Mouse (Mus musculus) B cell, adult 2 months (primary cell): ENCODE results near the gene Pkhd1.
"Not testable (repeated sequence)": the region's sequence is repeated elsewhere in the genome, so short reads cannot be mapped to it uniquely, and the experiment has no call there.

ENCODE experiments used
- DNase-seq, 2 experiments: peaks; one replicate each; pipeline ENCODE4 v3.0.0; 2022

Pkhd1 gene

GRCm38 (mm10) chr1:20260403-20260802 is 357.5 kb downstream of the Pkhd1 start:
- no peak for DNase-seq

GRCm38 (mm10) chr1:20248169-20248568 is 369.7 kb downstream of the Pkhd1 start:
- DNase-seq, result no peak

GRCm38 (mm10) chr1:20216681-20217080 is 401.2 kb downstream of the Pkhd1 start:
- no peak for DNase-seq

GRCm38 (mm10) chr1:20190444-20190843 is 427.4 kb downstream of the Pkhd1 start:
- DNase-seq, result no peak

- DNase-seq, result no peak
Measured at GRCm38 (mm10) chr1:20180157-20180556, 437.7 kb downstream of the Pkhd1 start.

GRCm38 (mm10) chr1:20171199-20171598 is 446.7 kb downstream of the Pkhd1 start:
- no peak for DNase-seq

- not testable (repeated sequence) for DNase-seq
Measured at GRCm38 (mm10) chr1:20150627-20151026, 467.2 kb downstream of the Pkhd1 start.

- DNase-seq, result no peak
Measured at GRCm38 (mm10) chr1:20150016-20150415, 467.8 kb downstream of the Pkhd1 start.

- no peak for DNase-seq
Measured at GRCm38 (mm10) chr1:20136205-20136604, 481.7 kb downstream of the Pkhd1 start.

GRCm38 (mm10) chr1:20135065-20135618 is 482.7 kb downstream of the Pkhd1 start:
- no peak for DNase-seq

GRCm38 (mm10) chr1:20133636-20134035 is 484.2 kb downstream of the Pkhd1 start:
- DNase-seq, result no peak

GRCm38 (mm10) chr1:20131786-20132596 is 485.9 kb downstream of the Pkhd1 start:
- no peak for DNase-seq

- no peak for DNase-seq
Measured at GRCm38 (mm10) chr1:20117331-20117730, 500.5 kb downstream of the Pkhd1 start.

- DNase-seq, result no peak
Measured at GRCm38 (mm10) chr1:20069733-20070132, 548.1 kb downstream of the Pkhd1 start.

GRCm38 (mm10) chr1:20058245-20058644 is 559.6 kb downstream of the Pkhd1 start:
- DNase-seq, result no peak

- DNase-seq, result no peak
Measured at GRCm38 (mm10) chr1:20039389-20039788, 578.5 kb downstream of the Pkhd1 start.

GRCm38 (mm10) chr1:20035277-20035676 is 582.6 kb downstream of the Pkhd1 start:
- DNase-seq, result no peak

- DNase-seq, result no peak
Measured at GRCm38 (mm10) chr1:20018198-20018925, 599.5 kb downstream of the Pkhd1 start.

- no peak for DNase-seq
Measured at GRCm38 (mm10) chr1:20017619-20018018, 600.2 kb downstream of the Pkhd1 start.
